Mouse (Mus musculus) spleen, postnatal 10 days (tissue): Measurements from ENCODE around the gene Nat14.
"Not testable (repeated sequence)": the region's sequence is repeated elsewhere in the genome, so short reads cannot be mapped to it uniquely, and the experiment has no call there.

Experiments
- DNase-seq, 2 experiments: peaks; one replicate each; pipeline ENCODE4 v3.0.0; 2021 to 2022; ENCODE audit warnings: low spot score in 2 of 2

Nat14 gene

DNA sequence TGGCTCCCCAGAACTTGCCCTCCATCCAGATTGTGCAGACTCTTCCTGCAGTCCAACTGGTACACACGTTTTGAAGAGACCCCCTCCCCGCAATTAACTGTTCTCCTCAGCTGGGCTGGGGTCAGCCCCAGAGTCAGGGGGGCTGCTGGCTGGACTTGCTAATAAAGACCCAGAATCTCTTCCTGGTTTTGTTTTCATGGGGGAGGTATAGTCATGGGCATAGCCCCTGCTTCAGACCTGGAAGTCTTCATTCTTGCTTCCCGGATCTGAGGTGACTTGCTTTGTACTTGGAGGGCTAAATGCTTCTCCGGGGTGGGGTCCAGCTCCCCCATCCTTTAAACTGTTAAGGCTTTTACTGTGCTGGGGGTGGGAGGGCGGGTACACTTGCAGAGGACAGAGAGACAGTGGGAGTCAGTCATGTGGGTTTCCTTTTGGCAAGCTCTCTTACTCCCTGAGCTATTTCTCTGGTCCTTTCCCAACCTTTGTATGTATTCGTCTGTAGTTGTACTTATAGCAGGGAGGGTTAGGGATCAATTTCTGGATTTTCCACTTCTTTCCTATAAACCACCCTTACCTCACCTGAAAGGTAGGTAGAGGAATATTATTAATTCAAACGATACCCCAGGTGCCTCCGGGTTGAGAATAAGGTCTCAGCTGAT, at the start of gene Nat14:
TSS of gene Nat14 (plus strand) at position 205 of the 659 bp plus-strand sequence.
- no peak for DNase-seq

DNA sequence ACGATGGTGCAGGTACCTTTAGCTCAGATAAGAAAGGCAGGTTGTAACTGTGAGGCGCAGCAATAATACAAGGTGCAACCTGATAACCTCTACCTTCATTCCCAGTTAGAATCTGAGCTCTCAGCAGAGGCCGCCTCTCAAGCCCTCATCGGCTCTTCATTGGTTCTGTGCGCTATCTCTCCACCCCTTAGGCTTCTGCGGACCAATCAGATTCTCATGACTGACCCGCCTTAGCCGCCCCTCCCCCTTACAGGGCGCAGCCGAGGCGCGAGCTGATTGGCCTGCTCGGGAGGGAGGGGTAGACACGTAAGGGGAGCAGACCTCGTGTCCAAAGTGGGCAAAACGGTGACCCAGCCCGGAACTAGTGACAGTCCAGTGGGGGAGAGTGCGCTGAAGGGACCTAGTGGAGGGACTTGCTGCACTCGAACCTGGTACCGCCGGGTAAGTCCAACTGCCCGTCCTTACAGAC, 45.0 kb upstream of the Nat14 start, which contains the start of gene Isoc2a:
TSS of gene Isoc2a (plus strand) at position 401 of the 469 bp plus-strand sequence.
- DNase-seq = peak; percentile 58 to 85

DNA sequence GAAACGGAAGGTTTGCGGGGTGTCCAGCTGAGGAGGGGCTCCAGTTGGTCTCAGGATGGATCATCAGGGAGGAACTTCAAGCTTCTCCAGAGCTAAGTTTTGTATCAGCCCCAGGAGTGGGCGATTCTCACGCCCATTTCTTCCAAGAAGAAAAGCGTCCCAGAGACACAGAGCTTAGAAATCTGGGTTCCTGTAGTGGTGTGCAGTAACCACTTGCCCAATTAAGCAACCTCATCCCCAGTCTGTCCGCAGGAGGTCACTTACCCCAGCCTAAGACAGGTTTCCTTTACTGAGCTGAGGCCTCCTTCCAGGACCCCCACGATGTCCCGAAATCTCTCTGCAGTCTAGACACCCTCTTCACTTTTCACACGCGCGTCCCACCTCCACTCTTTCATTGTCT, 44.6 kb upstream of the Nat14 start:
- peak in 1 of 2 experiments; percentile 14 for DNase-seq

GRCm38 (mm10) chr7:4878186-4878585, 43.6 kb upstream of the Nat14 start:
- peak; percentile 19 to 62 for DNase-seq

DNA sequence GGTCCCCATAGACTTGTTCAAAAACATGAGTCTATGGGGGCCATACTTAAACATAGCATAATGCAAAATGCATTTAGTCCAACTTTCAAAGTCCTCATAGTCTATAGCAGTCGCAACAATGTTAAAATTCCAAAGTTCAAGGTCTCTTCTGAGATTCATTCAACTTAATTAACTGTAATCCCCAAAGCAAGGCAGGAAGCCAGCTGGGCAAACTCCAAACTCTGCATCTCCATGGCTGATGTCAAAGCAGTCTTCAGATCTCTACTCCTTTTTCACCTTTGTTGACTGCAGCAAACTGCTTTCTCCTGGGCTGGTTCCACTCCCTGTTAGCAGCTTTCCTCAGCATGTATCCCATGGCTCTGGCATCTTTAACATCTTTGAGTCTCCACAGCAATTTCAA, 42.8 kb upstream of the Nat14 start:
- DNase-seq = not testable (repeated sequence)

- no peak for DNase-seq
These were observed 35.1 kb upstream of the Nat14 start for GRCm38 (mm10) chr7:4886680-4887079.

DNA sequence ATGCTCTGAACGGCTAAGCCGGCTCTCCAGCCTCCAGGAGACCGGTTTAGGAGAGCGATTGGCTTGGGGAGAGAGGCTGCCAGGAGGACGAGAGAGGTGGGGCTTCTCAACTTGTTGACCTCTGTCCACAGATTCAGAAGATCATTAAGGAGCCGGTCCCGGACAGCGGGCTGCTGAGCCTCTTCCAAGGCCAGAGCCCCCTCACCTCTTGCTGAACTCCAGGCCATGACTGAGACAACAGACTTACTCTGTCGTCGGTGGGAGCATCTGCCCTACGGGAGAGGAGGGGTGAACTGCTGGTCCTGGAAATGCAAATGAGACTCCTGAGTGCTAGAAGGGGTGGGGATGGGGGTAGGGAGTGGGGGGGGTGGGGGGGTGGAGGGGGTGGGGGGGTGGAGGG, 26.6 kb upstream of the Nat14 start:
- DNase-seq = no peak

DNA sequence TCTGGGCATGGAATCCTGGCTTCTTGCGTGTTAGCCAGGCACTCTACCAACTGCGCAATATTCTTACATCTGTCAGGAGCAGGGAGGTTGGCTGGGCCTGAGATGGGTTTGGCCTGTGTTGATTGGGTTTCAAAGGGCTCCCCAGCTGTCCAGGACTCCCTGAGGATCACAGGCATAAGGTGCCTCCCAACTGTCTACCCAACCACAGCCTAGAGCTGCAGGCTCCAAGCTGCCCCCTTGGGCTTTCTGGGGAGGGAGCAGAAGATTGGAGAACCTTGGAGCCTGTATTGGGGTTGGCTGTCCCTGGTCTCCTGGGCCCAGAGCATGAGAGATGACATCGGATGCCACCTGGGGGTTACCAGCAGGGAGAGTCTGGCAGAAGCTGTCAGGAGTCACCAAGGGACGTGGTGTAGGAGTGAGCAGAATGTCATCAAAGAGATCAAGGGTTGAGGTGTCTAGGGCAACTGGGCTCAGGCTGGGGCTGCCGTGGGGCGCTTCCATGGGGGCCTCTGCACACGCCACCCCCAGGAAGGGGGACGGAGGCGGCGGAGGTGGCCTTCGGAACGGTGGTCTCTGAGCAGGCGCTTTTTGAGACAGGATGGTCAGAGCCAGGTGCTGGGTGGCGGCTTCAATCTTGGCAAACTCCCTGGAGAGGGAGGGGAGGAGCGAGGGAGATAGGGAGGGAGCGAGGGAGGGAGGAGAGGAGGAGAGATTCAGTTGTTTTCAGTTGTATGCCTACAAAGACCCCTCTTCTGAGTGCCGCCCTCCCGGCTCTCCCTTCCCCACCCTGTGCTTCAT, 22.8 kb upstream of the Nat14 start:
- no peak for DNase-seq

- DNase-seq = no peak
These were observed 21.9 kb upstream of the Nat14 start for GRCm38 (mm10) chr7:4899649-4900522.

- no peak for DNase-seq
These were observed 21.3 kb upstream of the Nat14 start for GRCm38 (mm10) chr7:4900523-4900851.

GRCm38 (mm10) chr7:4901171-4901570, 20.7 kb upstream of the Nat14 start:
- DNase-seq = peak in 1 of 2 experiments; percentile 78

GRCm38 (mm10) chr7:4902404-4902803, 19.4 kb upstream of the Nat14 start:
- no peak for DNase-seq

DNA sequence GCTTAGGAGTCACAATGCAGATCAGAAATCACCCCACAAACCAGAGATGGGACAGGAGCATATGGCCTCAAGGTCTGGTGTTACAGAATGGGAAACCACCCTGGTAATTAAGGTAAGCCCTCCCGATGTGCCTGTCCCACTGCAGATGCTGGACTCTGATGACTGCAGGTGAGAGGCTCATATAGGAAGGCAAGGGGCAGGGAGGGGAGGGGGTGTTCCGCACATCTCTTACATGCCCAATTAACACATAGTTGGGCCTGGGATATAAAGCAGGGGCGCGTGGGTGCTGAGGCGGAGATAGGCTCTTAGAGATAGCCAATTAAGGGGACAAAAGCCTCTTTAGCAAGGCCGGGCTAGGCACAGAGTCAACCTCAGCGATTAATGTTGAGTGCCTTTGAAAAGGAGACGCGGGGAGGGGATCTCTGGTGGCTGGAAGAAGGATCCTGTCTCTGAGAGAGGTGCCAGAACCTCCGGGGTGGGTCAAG, 15.3 kb upstream of the Nat14 start, which contains the start of gene Gm36210:
TSS of gene Gm36210 (minus strand) at position 51 of the 485 bp plus-strand sequence.
- DNase-seq = no peak

GRCm38 (mm10) chr7:4911561-4911960, 10.3 kb upstream of the Nat14 start:
- peak in 1 of 2 experiments; percentile 76 for DNase-seq

GRCm38 (mm10) chr7:4912248-4912647, 9.6 kb upstream of the Nat14 start:
- no peak for DNase-seq

DNA sequence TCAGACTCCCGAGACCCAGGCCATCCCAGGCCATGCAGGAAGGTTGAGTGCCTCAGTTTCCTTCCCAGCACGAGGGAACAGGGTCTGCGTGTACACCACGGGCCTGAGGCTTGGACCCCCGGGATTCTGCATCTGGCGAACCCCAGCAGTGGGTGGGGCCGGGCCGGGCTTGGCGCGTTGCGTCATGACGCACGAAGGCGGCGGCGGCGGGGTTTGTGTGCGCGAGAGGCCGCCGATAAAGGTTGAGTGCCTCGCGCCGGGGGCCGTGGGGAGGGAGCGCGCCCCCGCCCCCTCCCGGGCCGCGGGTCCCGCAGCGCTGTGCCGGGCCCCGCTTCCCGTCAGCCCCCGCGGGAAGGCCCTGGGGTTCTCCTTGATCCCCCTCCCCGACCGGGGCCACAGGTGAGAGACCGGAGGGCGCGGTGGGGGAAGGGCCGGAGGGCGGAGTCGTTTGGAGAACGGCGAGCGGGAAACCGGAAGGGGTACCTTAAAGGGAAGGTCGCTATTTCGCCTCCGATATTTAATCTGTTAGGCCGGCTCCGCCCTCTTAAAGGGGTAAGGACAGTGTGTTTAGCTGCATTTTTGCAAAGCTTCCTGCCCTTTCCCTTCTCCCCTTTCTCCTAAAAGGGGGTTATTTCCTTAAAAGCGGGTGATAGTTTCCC, 6.7 kb upstream of the Nat14 start, which contains the start of gene Zfp628:
TSS of gene Zfp628 (plus strand) at position 211 of the 659 bp plus-strand sequence.
- DNase-seq = peak; percentile 95

DNA sequence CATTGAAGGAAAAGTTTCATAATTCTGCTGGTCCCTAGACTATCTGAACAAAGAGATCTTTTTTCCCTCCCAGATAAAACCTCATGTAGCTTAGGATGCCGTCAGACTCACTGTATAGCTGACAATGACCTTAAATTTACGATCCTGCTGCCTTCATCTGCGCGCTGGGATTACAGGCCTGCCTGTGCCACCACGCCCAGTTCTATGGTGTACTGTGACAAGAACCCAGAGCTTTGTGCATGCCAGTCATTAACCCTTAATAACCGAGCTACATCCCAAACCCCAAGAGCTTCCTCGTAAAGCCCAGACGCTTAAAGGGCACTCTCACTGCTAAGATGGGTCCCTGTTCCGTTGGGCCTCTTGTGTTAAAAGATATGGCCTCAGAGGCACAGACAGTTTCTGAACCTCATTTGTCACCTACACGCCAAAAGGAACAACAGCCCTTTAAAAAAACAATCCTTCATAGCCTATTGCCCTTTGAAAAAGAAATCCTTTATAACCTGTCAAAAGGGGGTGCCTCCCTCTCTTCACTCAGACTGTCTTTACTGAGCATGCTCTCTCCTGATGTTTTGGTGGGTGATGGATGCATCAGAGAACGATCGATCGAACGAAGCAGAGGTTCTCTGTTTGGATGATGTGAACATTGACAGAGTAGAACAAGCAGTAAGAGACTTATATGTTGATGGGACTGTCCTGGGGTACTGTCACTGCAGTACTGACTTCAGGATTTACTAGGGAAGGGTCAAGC, 6.0 kb upstream of the Nat14 start:
- DNase-seq = peak; percentile 46 to 47

GRCm38 (mm10) chr7:4917494-4917893, 4.3 kb upstream of the Nat14 start:
- no peak for DNase-seq

GRCm38 (mm10) chr7:4918681-4919080, 3.1 kb upstream of the Nat14 start:
- no peak for DNase-seq

DNA sequence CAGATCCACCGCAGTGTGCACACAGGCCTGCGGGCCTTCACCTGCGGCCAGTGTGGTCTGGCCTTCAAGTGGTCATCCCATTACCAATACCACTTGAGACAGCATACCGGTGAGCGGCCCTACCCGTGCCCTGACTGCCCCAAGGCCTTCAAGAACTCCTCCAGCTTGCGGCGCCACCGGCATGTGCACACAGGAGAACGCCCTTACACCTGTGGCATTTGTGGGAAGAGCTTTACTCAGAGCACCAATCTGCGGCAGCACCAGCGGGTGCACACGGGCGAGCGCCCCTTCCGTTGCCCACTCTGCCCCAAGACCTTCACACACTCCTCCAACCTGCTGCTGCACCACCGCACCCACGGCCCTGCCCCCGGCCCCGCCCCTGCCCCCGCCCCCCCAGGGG, 2.7 kb upstream of the Nat14 start:
- no peak for DNase-seq
